13 mouse cellular contexts compared by ENCODE assay signal in the genomic region with DNA sequence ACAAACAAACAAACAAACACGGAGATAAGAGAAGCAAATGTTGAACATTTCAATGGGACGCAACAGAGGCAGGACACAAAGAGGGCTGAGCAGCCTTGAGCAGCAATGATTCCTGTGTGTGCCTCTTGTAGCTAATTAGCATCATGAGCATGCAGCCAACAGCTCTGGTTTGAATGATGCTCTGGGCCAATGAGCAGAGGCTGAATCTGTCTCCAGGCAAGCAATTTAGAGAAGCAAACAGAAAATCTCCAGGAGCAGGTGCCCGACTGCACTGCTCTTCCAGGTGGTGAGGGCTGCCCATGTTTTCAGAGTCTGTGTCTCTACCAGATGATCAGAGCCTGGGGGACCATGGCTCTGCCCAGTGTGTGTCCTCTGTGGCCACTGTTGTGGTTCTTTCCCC.
DNase-seq lines count a peak whose midpoint lies in the region; ATAC-seq and TF ChIP-seq lines count a peak whose summit lies in the region.
"Had no signal": no experiment of that assay in that cellular context is flagged by ENCODE, and none has a peak within 500 bp of the region (broad histone marks: within the 10 kb centered on the region; RNA-seq: fewer than 3 reads in every experiment).

No protein-coding gene starts in this region.

- ATAC-seq in hindbrain, embryonic 13.5 days (ENCODE audit: low FRiP score), result peak; percentile 76; the same call in 1 of the 2 replicates
- ATAC-seq in forebrain, postnatal 0 days, result peak; percentile 81
- ATAC-seq: activated CD4-positive, CD25-positive, alpha-beta regulatory T cell, adult 4 months had no signal

- no peak overlapping the region for H3K4me3 ChIP-seq in hindbrain, embryonic 13.5 days
- no peak overlapping the region for H3K4me3 ChIP-seq in hindbrain, embryonic 10.5 days
- H3K4me3 ChIP-seq in forebrain, postnatal 0 days (ENCODE audit: low read depth, low read length), result no peak overlapping the region
- H3K4me3 ChIP-seq: heart, adult 2 months; limb, embryonic 13.5 days had no signal

- H3K27me3 ChIP-seq in hindbrain, embryonic 13.5 days, result no peaks in the 10 kb centered on the region
- no peaks in the 10 kb centered on the region for H3K27me3 ChIP-seq in hindbrain, embryonic 10.5 days (ENCODE audit: insufficient read depth, poor library complexity, severe bottlenecking)
- no peaks in the 10 kb centered on the region for H3K27me3 ChIP-seq in forebrain, postnatal 0 days (ENCODE audit: insufficient read depth, low read length)
- H3K27me3 ChIP-seq: limb, embryonic 13.5 days had no signal

- no peaks in the 10 kb centered on the region for H3K9me3 ChIP-seq in hindbrain, embryonic 13.5 days
- H3K9me3 ChIP-seq in hindbrain, embryonic 10.5 days, result no peaks in the 10 kb centered on the region
- no peaks in the 10 kb centered on the region for H3K9me3 ChIP-seq in forebrain, postnatal 0 days (ENCODE audit: low read length)
- H3K9me3 ChIP-seq: limb, embryonic 13.5 days had no signal

- no peak for DNase-seq in hindbrain, embryonic 10.5 days (ENCODE audit: low spot score)
- peak; percentile 11 for DNase-seq in MN1 (ENCODE audit: low spot score)
- DNase-seq in brain, embryonic 14.5 days (ENCODE audit: low read depth), result peak; percentile 86
- DNase-seq in forebrain, postnatal 0 days, result peak; percentile 51
- no peak for DNase-seq in ovary, postnatal 36 days (ENCODE audit: low spot score)
- DNase-seq in lung, postnatal 36 days, result no peak
- DNase-seq: heart, adult 2 months; heart, postnatal 10 days; kidney, adult 18-20 months; kidney, postnatal 36 days had no signal

- no peak overlapping the region for H3K4me2 ChIP-seq in hindbrain, embryonic 13.5 days
- no peak overlapping the region for H3K4me2 ChIP-seq in forebrain, postnatal 0 days (ENCODE audit: low read depth)
- H3K4me2 ChIP-seq: limb, embryonic 13.5 days had no signal

- TF ChIP-seq CTCF in brain, embryonic 14.5 days (IDR thresholded peaks at IDR 0.05; ENCODE audit: borderline replicate concordance, extremely low read depth, insufficient read depth, insufficient read length), result no peak
- no peak for TF ChIP-seq CTCF in forebrain, postnatal 0 days (IDR thresholded peaks at IDR 0.05; ENCODE audit: low read depth)

- peaks cover 8% of the 10 kb centered on the region; the same call in 1 of the 2 replicates for H3K4me1 ChIP-seq in hindbrain, embryonic 13.5 days (replicated peaks)
- no peaks in the 10 kb centered on the region for H3K4me1 ChIP-seq in hindbrain, embryonic 10.5 days (replicated peaks)
- no peaks in the 10 kb centered on the region for H3K4me1 ChIP-seq in forebrain, postnatal 0 days (ENCODE audit: insufficient read depth)
- H3K4me1 ChIP-seq: limb, embryonic 13.5 days had no signal

- peak overlapping the region; percentile 36 for H3K27ac ChIP-seq in hindbrain, embryonic 13.5 days
- no peak overlapping the region for H3K27ac ChIP-seq in hindbrain, embryonic 10.5 days
- H3K27ac ChIP-seq in forebrain, postnatal 0 days (ENCODE audit: low read depth, low read length), result no peak overlapping the region
- H3K27ac ChIP-seq: heart, adult 2 months; limb, embryonic 13.5 days had no signal

- TF ChIP-seq POLR2A in brain, embryonic 14.5 days (IDR thresholded peaks at IDR 0.05; ENCODE audit: borderline replicate concordance, extremely low read depth, insufficient read depth, insufficient read length, poor library complexity, severe bottlenecking), result no peak

- H3K9ac ChIP-seq in hindbrain, embryonic 13.5 days, result no peak overlapping the region
- no peak overlapping the region for H3K9ac ChIP-seq in forebrain, postnatal 0 days
- H3K9ac ChIP-seq: limb, embryonic 13.5 days had no signal

- H3K36me3 ChIP-seq in hindbrain, embryonic 13.5 days, result no peaks in the 10 kb centered on the region
- no peaks in the 10 kb centered on the region for H3K36me3 ChIP-seq in hindbrain, embryonic 10.5 days
- no peaks in the 10 kb centered on the region for H3K36me3 ChIP-seq in forebrain, postnatal 0 days (ENCODE audit: insufficient read depth)
- H3K36me3 ChIP-seq: limb, embryonic 13.5 days had no signal

- 68% methylated on average over 3 of the region's 3 CpGs for WGBS in hindbrain, embryonic 13.5 days
- WGBS in hindbrain, embryonic 10.5 days, result 90% methylated on average over 3 of the region's 3 CpGs
- 38% methylated on average over 3 of the region's 3 CpGs for WGBS in forebrain, postnatal 0 days

Comparison
In these comparisons a context has a peak if more than half of its experiments do, and no peak if none do; other contexts are left out.
1. DNase-seq: peak in MN1 (single experiment), brain, embryonic 14.5 days (single experiment) and forebrain, postnatal 0 days (single experiment); none in hindbrain, embryonic 10.5 days (single experiment), ovary, postnatal 36 days (single experiment) and lung, postnatal 36 days (single experiment).